Mouse (Mus musculus): Measurements from ENCODE around the gene Stk31.
"Not testable (repeated sequence)": the region's sequence is repeated elsewhere in the genome, so short reads cannot be mapped to it uniquely, and the experiment has no call there.

The Stk31 gene

GRCm38 (mm10) chr6:49395316-49395715, at the start of gene Stk31:
Stk31 (plus strand) TSS chr6:49395604.
- in situ Hi-C loops (cut with MboI, MseI), result no loop called here

- in situ Hi-C loops (cut with MboI, MseI), result no loop called here
Measured at GRCm38 (mm10) chr6:49349826-49350225, 45.6 kb upstream of the Stk31 start.

- in situ Hi-C loops (cut with MboI, MseI), result no loop called here
Measured at GRCm38 (mm10) chr6:49354613-49355012, 40.8 kb upstream of the Stk31 start.

- in situ Hi-C loops (cut with MboI, MseI), result no loop called here
Measured at GRCm38 (mm10) chr6:49355171-49355570, 40.2 kb upstream of the Stk31 start.

GRCm38 (mm10) chr6:49360420-49360819, 35.0 kb upstream of the Stk31 start:
- in situ Hi-C loops (cut with MboI, MseI), result no loop called here

GRCm38 (mm10) chr6:49367159-49368054, 28.0 kb upstream of the Stk31 start, which contains the start of gene Fam221a:
Fam221a (plus strand) TSS chr6:49367739.
- in situ Hi-C loops (cut with MboI, MseI), result no loop called here

GRCm38 (mm10) chr6:49368212-49368611, 27.2 kb upstream of the Stk31 start:
- in situ Hi-C loops (cut with MboI, MseI), result no loop called here

- in situ Hi-C loops (cut with MboI, MseI), result no loop called here
Measured at GRCm38 (mm10) chr6:49372705-49373104, 22.7 kb upstream of the Stk31 start.

- in situ Hi-C loops (cut with MboI, MseI), result no loop called here
Measured at GRCm38 (mm10) chr6:49373943-49374342, 21.5 kb upstream of the Stk31 start.

- in situ Hi-C loops (cut with MboI, MseI), result no loop called here
Measured at GRCm38 (mm10) chr6:49378328-49378727, 17.1 kb upstream of the Stk31 start.

- in situ Hi-C loops (cut with MboI, MseI), result loop anchor here (5.0 kb wide), 1 partner anchor 162 kb away; no protein-coding TSS in a partner anchor
Measured at GRCm38 (mm10) chr6:49394276-49394675, 1.1 kb upstream of the Stk31 start.

GRCm38 (mm10) chr6:49397466-49397865, 2.1 kb downstream of the Stk31 start:
- in situ Hi-C loops (cut with MboI, MseI), result no loop called here

GRCm38 (mm10) chr6:49398365-49398764, 3.0 kb downstream of the Stk31 start:
- in situ Hi-C loops (cut with MboI, MseI), result no loop called here

- in situ Hi-C loops (cut with MboI, MseI), result no loop called here
Measured at GRCm38 (mm10) chr6:49410830-49411229, 15.4 kb downstream of the Stk31 start.

GRCm38 (mm10) chr6:49412967-49413366, 17.6 kb downstream of the Stk31 start:
- in situ Hi-C loops (cut with MboI, MseI), result not testable (repeated sequence)

GRCm38 (mm10) chr6:49415971-49416370, 20.6 kb downstream of the Stk31 start:
- in situ Hi-C loops (cut with MboI, MseI), result no loop called here

GRCm38 (mm10) chr6:49437306-49437705, 41.9 kb downstream of the Stk31 start:
- in situ Hi-C loops (cut with MboI, MseI), result no loop called here

GRCm38 (mm10) chr6:49458112-49458511, 62.7 kb downstream of the Stk31 start:
- in situ Hi-C loops (cut with MboI, MseI), result no loop called here

- in situ Hi-C loops (cut with MboI, MseI), result no loop called here
Measured at GRCm38 (mm10) chr6:49483205-49483604, 87.8 kb downstream of the Stk31 start.

GRCm38 (mm10) chr6:49491526-49491925, 96.1 kb downstream of the Stk31 start:
- in situ Hi-C loops (cut with MboI, MseI), result no loop called here

GRCm38 (mm10) chr6:49519053-49519452, 123.6 kb downstream of the Stk31 start:
- in situ Hi-C loops (cut with MboI, MseI), result loop anchor here (10.0 kb wide), 1 partner anchor 776 kb away; no protein-coding TSS in a partner anchor
